Mouse (Mus musculus) ES-Bruce4 (cell line): ENCODE measurements at regions not wholly inside any gene's neighbourhood (a gene's known extent, or its start where the extent isn't known, plus 50 kb on each side); places are given as distances from the start of the nearest gene placed in this dataset.

Experiments used
- H3K27ac ChIP-seq: 2 replicates; pipeline ENCODE4 v1.5.1; 2012; ENCODE audit warnings: low read length, inconsistent platforms; ENCODE audit not compliant: insufficient read depth
- H3K27me3 ChIP-seq: 2 replicates; pipeline ENCODE4 v1.6.1; 2012; ENCODE audit warnings: mild to moderate bottlenecking, low read length, inconsistent platforms; ENCODE audit not compliant: control insufficient read depth, poor library complexity, insufficient read depth, severe bottlenecking
- H3K36me3 ChIP-seq: 2 replicates; pipeline ENCODE4 v1.6.1; 2012; ENCODE audit warnings: inconsistent platforms, mild to moderate bottlenecking, low read length, moderate library complexity; ENCODE audit not compliant: control insufficient read depth, poor library complexity, insufficient read depth, severe bottlenecking
- H3K4me1 ChIP-seq: one replicate; pipeline ENCODE4 v1.8.1; 2011; ENCODE audit warnings: low read length; ENCODE audit not compliant: control insufficient read depth, insufficient read depth
- H3K4me3 ChIP-seq: 2 replicates; pipeline ENCODE4 v1.5.1; 2011; ENCODE audit warnings: low read depth, mild to moderate bottlenecking, low read length
- H3K9ac ChIP-seq: 2 replicates; pipeline ENCODE4 v1.6.1; 2012; ENCODE audit warnings: low read depth, mild to moderate bottlenecking, inconsistent platforms; ENCODE audit not compliant: poor library complexity, severe bottlenecking
- H3K9me3 ChIP-seq: replicated peaks from 2 replicates; pipeline ENCODE4 v1.6.1; 2012; ENCODE audit warnings: mild to moderate bottlenecking, low read length, inconsistent platforms; ENCODE audit not compliant: control insufficient read depth, poor library complexity, insufficient read depth, severe bottlenecking
- CTCF ChIP-seq: IDR thresholded peaks from one replicate; pipeline ENCODE4 v1.8.1; 2011; ENCODE audit warnings: low read depth, low read length
- EP300 ChIP-seq: IDR thresholded peaks from 2 replicates; pipeline ENCODE4 v1.6.1; 2011; ENCODE audit warnings: low read depth, low read length; ENCODE audit not compliant: insufficient read depth
- POLR2A ChIP-seq: IDR thresholded peaks from one replicate; pipeline ENCODE4 v1.8.1; 2011; ENCODE audit warnings: low read length; ENCODE audit not compliant: insufficient read depth

GRCm38 (mm10) chr15:26953818-26954385 lies 58.5 kb upstream of the Fbxl7 start:
- no peak overlapping the region for H3K4me3 ChIP-seq
- no peaks in the 10 kb centered on the region for H3K9me3 ChIP-seq
- H3K36me3 ChIP-seq = no peaks in the 10 kb centered on the region
- H3K27me3 ChIP-seq = no peaks in the 10 kb centered on the region
- no peak overlapping the region for H3K27ac ChIP-seq
- H3K4me1 ChIP-seq = no peaks in the 10 kb centered on the region
- H3K9ac ChIP-seq = no peak overlapping the region
- TF ChIP-seq CTCF (no peak), EP300 (no peak), POLR2A (no peak)

GRCm38 (mm10) chr15:26958980-26959379 lies 63.6 kb upstream of the Fbxl7 start:
- Histone ChIP-seq H3K27me3 (no peaks in the 10 kb centered on the region), H3K9me3 (no peaks in the 10 kb centered on the region), H3K36me3 (no peaks in the 10 kb centered on the region), H3K4me3 (no peak overlapping the region), H3K9ac (no peak overlapping the region), H3K27ac (no peak overlapping the region), H3K4me1 (no peaks in the 10 kb centered on the region)
- TF ChIP-seq EP300 (no peak), CTCF (no peak), POLR2A (no peak)

GRCm38 (mm10) chr15:26968392-26969025 lies 73.1 kb upstream of the Fbxl7 start:
- no peak for TF ChIP-seq CTCF
- TF ChIP-seq POLR2A = no peak
- TF ChIP-seq EP300 = no peak
- Histone ChIP-seq H3K9ac (no peak overlapping the region), H3K4me1 (no peaks in the 10 kb centered on the region), H3K27ac (no peak overlapping the region), H3K4me3 (no peak overlapping the region), H3K9me3 (no peaks in the 10 kb centered on the region), H3K36me3 (no peaks in the 10 kb centered on the region), H3K27me3 (no peaks in the 10 kb centered on the region)

- H3K27me3 ChIP-seq = no peaks in the 10 kb centered on the region
- no peak overlapping the region for H3K9ac ChIP-seq
- H3K9me3 ChIP-seq = no peaks in the 10 kb centered on the region
- H3K27ac ChIP-seq = no peak overlapping the region
- no peaks in the 10 kb centered on the region for H3K4me1 ChIP-seq
- no peak for TF ChIP-seq POLR2A
- no peak for TF ChIP-seq EP300
- TF ChIP-seq CTCF = no peak
- no peaks in the 10 kb centered on the region for H3K36me3 ChIP-seq
- H3K4me3 ChIP-seq = no peak overlapping the region
These were observed 75.4 kb upstream of the Fbxl7 start for GRCm38 (mm10) chr15:26970770-26971169.

GRCm38 (mm10) chr15:26993054-26993453 lies 97.7 kb upstream of the Fbxl7 start:
- Histone ChIP-seq H3K27me3 (no peaks in the 10 kb centered on the region), H3K27ac (no peak overlapping the region), H3K9me3 (no peaks in the 10 kb centered on the region), H3K9ac (no peak overlapping the region), H3K4me1 (no peaks in the 10 kb centered on the region), H3K4me3 (no peak overlapping the region), H3K36me3 (no peaks in the 10 kb centered on the region)
- TF ChIP-seq POLR2A = no peak
- TF ChIP-seq EP300 = no peak
- no peak for TF ChIP-seq CTCF

- H3K4me3 ChIP-seq = no peak overlapping the region
- H3K9ac ChIP-seq = no peak overlapping the region
These were observed 113.7 kb upstream of the Fbxl7 start for GRCm38 (mm10) chr15:27009069-27009468.

More at GRCm38 (mm10) chr15:27009069-27009468, 113.7 kb upstream of the Fbxl7 start:
- Histone ChIP-seq H3K9me3 (no peaks in the 10 kb centered on the region), H3K27me3 (no peaks in the 10 kb centered on the region), H3K4me1 (no peaks in the 10 kb centered on the region), H3K27ac (no peak overlapping the region), H3K36me3 (no peaks in the 10 kb centered on the region)
- TF ChIP-seq EP300 = no peak
- TF ChIP-seq CTCF = no peak
- no peak for TF ChIP-seq POLR2A
